Mouse (Mus musculus) left cerebral cortex, postnatal 10 days (tissue): Measurements from ENCODE around the gene Efl1. TPM values are rescaled to one million over a fixed set of nuclear protein-coding genes. Genes with fewer than 3 reads are reported as not detected.

Source experiments
- DNase-seq, 2 experiments: peaks; one replicate each; pipeline ENCODE4 v3.0.0; 2021 to 2022; ENCODE audit warnings: low spot score in 2 of 2, mixed read lengths in 1 of 2; ENCODE audit errors: extremely low spot score in 1 of 2
- intact Hi-C: fragments of 180-260 bp; cut with DNase I; formaldehyde crosslinking; loops from one replicate; pipeline ENCODE4 v1.15.1; 2025
- total RNA-seq, 2 experiments: library from RNA; stranded (reverse); gene quantifications; 2 replicates each; pipeline ENCODE4 v1.2.3; 2021

The Efl1 gene
- total RNA-seq, result 10 to 100 TPM; 20.1 to 20.2 TPM

GRCm38 (mm10) chr7:82648353-82649080 lies at the start of gene Efl1, which contains the start of gene Saxo2:
Gene Efl1, plus strand, starts transcription at chr7:82648614.
Gene Saxo2, minus strand, starts transcription at chr7:82648528.
- intact Hi-C loops, result no loop called here
- DNase-seq, result peak; percentile 95 to 97

GRCm38 (mm10) chr7:82602008-82602407 lies 46.4 kb upstream of the Efl1 start:
- intact Hi-C loops, result no loop called here
- no peak for DNase-seq

GRCm38 (mm10) chr7:82605425-82605824 lies 43.0 kb upstream of the Efl1 start:
- intact Hi-C loops, result no loop called here
- DNase-seq, result no peak

GRCm38 (mm10) chr7:82609629-82610028 lies 38.8 kb upstream of the Efl1 start:
- DNase-seq, result peak in 1 of 2 experiments; percentile 21
- intact Hi-C loops, result no loop called here

- peak in 1 of 2 experiments; percentile 28 for DNase-seq
- intact Hi-C loops, result no loop called here
These were observed 23.1 kb upstream of the Efl1 start for GRCm38 (mm10) chr7:82625342-82625741.

- intact Hi-C loops, result no loop called here
- no peak for DNase-seq
These were observed 1.2 kb upstream of the Efl1 start for GRCm38 (mm10) chr7:82647183-82647582.

- intact Hi-C loops, result no loop called here
- DNase-seq, result no peak
These were observed 505 bp upstream of the Efl1 start for GRCm38 (mm10) chr7:82647909-82648308.

GRCm38 (mm10) chr7:82649081-82649445 lies 649 bp downstream of the Efl1 start:
- intact Hi-C loops, result no loop called here
- DNase-seq, result no peak

GRCm38 (mm10) chr7:82664604-82665003 lies 16.2 kb downstream of the Efl1 start:
- intact Hi-C loops, result no loop called here
- DNase-seq, result no peak

- no peak for DNase-seq
- intact Hi-C loops, result no loop called here
These were observed 27.6 kb downstream of the Efl1 start for GRCm38 (mm10) chr7:82676001-82676400.

GRCm38 (mm10) chr7:82676834-82677233 lies 28.4 kb downstream of the Efl1 start:
- DNase-seq, result no peak

GRCm38 (mm10) chr7:82679901-82680300 lies 31.5 kb downstream of the Efl1 start:
- intact Hi-C loops, result no loop called here
- no peak for DNase-seq

More at GRCm38 (mm10) chr7:82676834-82677233, 28.4 kb downstream of the Efl1 start:
- intact Hi-C loops, result no loop called here

- DNase-seq, result peak in 1 of 2 experiments; percentile 44
- intact Hi-C loops, result no loop called here
These were observed 40.3 kb downstream of the Efl1 start for GRCm38 (mm10) chr7:82688736-82689135.

GRCm38 (mm10) chr7:82691021-82691738 lies 42.8 kb downstream of the Efl1 start:
- intact Hi-C loops, result no loop called here
- no peak for DNase-seq

- no peak for DNase-seq
- intact Hi-C loops, result no loop called here
These were observed 49.3 kb downstream of the Efl1 start for GRCm38 (mm10) chr7:82697668-82698067.

GRCm38 (mm10) chr7:82698968-82699367 lies 50.6 kb downstream of the Efl1 start:
- DNase-seq, result no peak
- intact Hi-C loops, result no loop called here

GRCm38 (mm10) chr7:82702384-82703343 lies 54.2 kb downstream of the Efl1 start:
- DNase-seq, result no peak
- intact Hi-C loops, result no loop called here

GRCm38 (mm10) chr7:82709172-82709571 lies 60.8 kb downstream of the Efl1 start:
- DNase-seq, result no peak
- intact Hi-C loops, result no loop called here
